Mouse (Mus musculus): Measurements from ENCODE around the gene Smtn. TPM values are rescaled to one million over a fixed set of nuclear protein-coding genes. Genes with fewer than 3 reads are reported as not detected.

Smtn gene
- polyA plus RNA-seq (2014; fragmentation: Illumina TruSeq; extraction: RNeasy Lipid Tissue Mini Kit (QIAGEN cat#74804); ENCODE audit: low read depth, low replicate concordance), result not detected

GRCm38 (mm10) chr11:3540451-3541085 lies at the start of gene Smtn:
Smtn (minus strand) TSS chr11:3540612.

GRCm38 (mm10) chr11:3514529-3515054 lies 25.8 kb downstream of the Smtn start, which contains the start of gene Selenom:
Selenom (plus strand) TSS chr11:3514684.

GRCm38 (mm10) chr11:3487952-3488570 lies 52.4 kb downstream of the Smtn start, which contains the start of gene Pla2g3:
Pla2g3 (plus strand) TSS chr11:3488284.

Other genes starting within 250 kb of the Smtn start
- not detected for gene Pik3ip1, start 210.2 kb downstream of the Smtn start, polyA plus RNA-seq (2014; fragmentation: Illumina TruSeq; extraction: RNeasy Lipid Tissue Mini Kit (QIAGEN cat#74804); ENCODE audit: low read depth, low replicate concordance)
- 2.3 TPM for gene Limk2, start 131.4 kb downstream of the Smtn start, polyA plus RNA-seq (2014; fragmentation: Illumina TruSeq; extraction: RNeasy Lipid Tissue Mini Kit (QIAGEN cat#74804); ENCODE audit: low read depth, low replicate concordance)
- gene Rnf185, start 88.2 kb downstream of the Smtn start, polyA plus RNA-seq (2014; fragmentation: Illumina TruSeq; extraction: RNeasy Lipid Tissue Mini Kit (QIAGEN cat#74804); ENCODE audit: low read depth, low replicate concordance), result 18.9 TPM
- gene Pla2g3, start 52.3 kb downstream of the Smtn start, polyA plus RNA-seq (2014; fragmentation: Illumina TruSeq; extraction: RNeasy Lipid Tissue Mini Kit (QIAGEN cat#74804); ENCODE audit: low read depth, low replicate concordance), result not detected
- not detected for gene Inpp5j, start 35.8 kb downstream of the Smtn start, polyA plus RNA-seq (2014; fragmentation: Illumina TruSeq; extraction: RNeasy Lipid Tissue Mini Kit (QIAGEN cat#74804); ENCODE audit: low read depth, low replicate concordance)
- gene Selenom, start 25.9 kb downstream of the Smtn start, polyA plus RNA-seq (2014; fragmentation: Illumina TruSeq; extraction: RNeasy Lipid Tissue Mini Kit (QIAGEN cat#74804); ENCODE audit: low read depth, low replicate concordance), result not detected
- gene Morc2a, start 108.6 kb upstream of the Smtn start, polyA plus RNA-seq (2014; fragmentation: Illumina TruSeq; extraction: RNeasy Lipid Tissue Mini Kit (QIAGEN cat#74804); ENCODE audit: low read depth, low replicate concordance), result 7.6 TPM

All from liver, adult 10 weeks (tissue).